Mouse (Mus musculus): ENCODE data around the gene Igf2r. TPM values are rescaled to one million over a fixed set of nuclear protein-coding genes. Genes with fewer than 3 reads are reported as not detected.
A peak's percentile ranks its signal among the peaks of the same experiment; 100 is the strongest.

The Igf2r gene
- polyA plus RNA-seq, 1 experiment from 2014 or later = 26.6 TPM

DNA sequence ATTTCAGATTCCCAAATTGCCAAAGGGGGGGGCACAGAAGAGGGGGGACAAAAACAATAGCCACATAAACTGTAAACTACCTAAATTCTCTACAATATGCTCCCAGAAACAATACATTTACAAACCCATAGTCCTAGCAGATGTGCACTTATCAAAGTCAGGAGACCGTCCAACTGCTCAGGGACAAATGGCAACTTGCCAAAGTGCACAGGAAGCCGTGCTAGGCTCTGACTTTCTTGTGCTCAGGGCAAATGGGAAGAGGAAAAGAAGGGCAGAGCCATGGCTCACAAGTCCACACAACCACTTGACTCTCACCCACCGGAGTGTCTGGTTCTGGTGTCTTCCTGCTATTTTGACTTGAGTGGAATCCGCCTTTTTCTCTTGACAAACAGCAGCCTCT lies 43.6 kb downstream of the Igf2r start:
- Histone ChIP-seq H3K27ac (ENCODE audit: low read length) (peak overlapping the region; percentile 87), H3K4me3 (ENCODE audit: low read length) (no peak overlapping the region), H3K36me3 (ENCODE audit: control insufficient read depth, insufficient read depth, low read length) (0 out of 2 replicates have a peak, but pooled peaks cover 3% of the 10 kb centered on the region), H3K9me3 (ENCODE audit: control insufficient read depth, low read length) (no peaks in the 10 kb centered on the region), H3K4me2 (ENCODE audit: low read depth, low read length) (no peak overlapping the region), H3K27me3 (replicated peaks; ENCODE audit: control insufficient read depth, insufficient read depth, low read length) (no peaks in the 10 kb centered on the region), H3K4me1 (ENCODE audit: control insufficient read depth, insufficient read depth, low read length) (peaks cover 44% of the 10 kb centered on the region), H3K9ac (ENCODE audit: low read depth, low read length) (no peak overlapping the region)
- peak; percentile 31; the same call in 1 of the 2 replicates for ATAC-seq
- 15% methylated on average over 4 of the region's 4 CpGs for WGBS

- Histone ChIP-seq H3K4me1 (ENCODE audit: control insufficient read depth, insufficient read depth, low read length) (peaks cover 44% of the 10 kb centered on the region), H3K9ac (ENCODE audit: low read depth, low read length) (peak overlapping the region; percentile 39), H3K4me3 (ENCODE audit: low read length) (no peak overlapping the region), H3K27ac (ENCODE audit: low read length) (peak overlapping the region; percentile 87), H3K36me3 (ENCODE audit: control insufficient read depth, insufficient read depth, low read length) (no peaks in the 10 kb centered on the region), H3K4me2 (ENCODE audit: low read depth, low read length) (no peak overlapping the region), H3K9me3 (ENCODE audit: control insufficient read depth, low read length) (no peaks in the 10 kb centered on the region), H3K27me3 (replicated peaks; ENCODE audit: control insufficient read depth, insufficient read depth, low read length) (no peaks in the 10 kb centered on the region)
- ATAC-seq = peak; percentile 13; the same call in 1 of the 2 replicates
- 32% methylated on average over 6 of the region's 6 CpGs for WGBS
Observed at GRCm38 (mm10) chr17:12724767-12725744, 44.4 kb downstream of the Igf2r start.

DNA sequence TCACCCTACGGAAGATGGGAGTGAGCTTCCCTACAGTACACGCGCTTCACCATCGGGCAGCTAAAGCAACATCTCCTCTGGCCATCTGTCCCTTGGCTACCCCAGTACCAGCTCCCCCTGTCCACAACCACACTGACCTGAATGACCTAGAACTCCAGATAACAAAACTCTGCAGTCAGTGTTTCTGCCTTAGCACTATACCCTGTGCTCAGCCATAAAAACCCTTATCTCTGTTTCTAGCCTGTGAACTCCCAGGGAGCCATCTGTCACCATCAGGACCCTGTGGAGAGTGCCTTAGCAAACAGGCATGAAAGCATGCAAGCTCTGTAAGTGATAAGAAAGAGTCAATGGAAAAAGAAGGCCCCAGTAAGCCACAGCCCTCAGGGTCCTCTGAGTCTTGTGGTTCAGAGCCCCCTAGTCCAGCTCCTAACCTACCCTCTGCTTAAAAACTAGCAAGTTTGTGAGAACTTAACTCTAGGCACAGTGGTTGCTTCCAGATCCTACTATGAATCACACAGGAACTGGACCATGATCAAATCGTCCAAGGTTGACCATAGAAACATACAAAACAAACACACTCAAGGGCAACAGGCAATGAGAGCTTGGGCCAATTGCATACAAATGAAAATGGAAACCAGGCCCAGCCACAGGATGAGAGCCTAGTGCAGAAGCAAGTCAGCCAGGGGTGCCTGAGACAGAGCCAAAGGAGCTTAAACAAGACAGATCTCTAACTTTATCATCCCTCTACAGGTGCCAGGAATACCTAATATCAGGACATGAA lies 45.3 kb downstream of the Igf2r start:
- Histone ChIP-seq H3K4me3 (ENCODE audit: low read length) (no peak overlapping the region), H3K4me2 (ENCODE audit: low read depth, low read length) (no peak overlapping the region), H3K36me3 (ENCODE audit: control insufficient read depth, insufficient read depth, low read length) (no peaks in the 10 kb centered on the region), H3K9me3 (ENCODE audit: control insufficient read depth, low read length) (no peaks in the 10 kb centered on the region), H3K27me3 (replicated peaks; ENCODE audit: control insufficient read depth, insufficient read depth, low read length) (no peaks in the 10 kb centered on the region), H3K27ac (ENCODE audit: low read length) (peak overlapping the region; percentile 87), H3K4me1 (ENCODE audit: control insufficient read depth, insufficient read depth, low read length) (peaks cover 44% of the 10 kb centered on the region), H3K9ac (ENCODE audit: low read depth, low read length) (no peak overlapping the region)
- WGBS = 63% methylated on average over 5 of the region's 5 CpGs
- ATAC-seq = peak; percentile 90

DNA sequence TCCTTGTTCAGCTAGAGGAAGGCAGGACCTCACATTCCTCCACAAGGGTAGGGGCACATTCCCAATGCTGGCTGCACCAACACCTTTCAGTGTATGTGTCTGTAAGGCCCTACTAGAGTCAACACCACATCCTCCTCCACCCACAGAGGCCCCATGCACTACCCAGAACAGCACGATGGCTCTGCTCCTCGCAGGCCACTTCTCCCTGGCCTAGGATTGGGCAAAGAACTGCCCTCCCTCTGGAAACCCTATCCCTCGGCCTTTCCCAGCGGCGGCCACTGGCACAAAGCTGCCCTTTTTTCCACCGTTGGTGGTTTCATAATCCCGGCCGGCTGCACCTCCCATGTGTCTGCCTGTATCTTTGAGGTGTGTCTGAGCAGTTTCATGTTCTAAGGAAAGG lies 46.8 kb downstream of the Igf2r start:
- Histone ChIP-seq H3K9me3 (ENCODE audit: control insufficient read depth, low read length) (no peaks in the 10 kb centered on the region), H3K4me1 (ENCODE audit: control insufficient read depth, insufficient read depth, low read length) (peaks cover 44% of the 10 kb centered on the region), H3K36me3 (ENCODE audit: control insufficient read depth, insufficient read depth, low read length) (no peaks in the 10 kb centered on the region), H3K4me3 (ENCODE audit: low read length) (no peak overlapping the region), H3K4me2 (ENCODE audit: low read depth, low read length) (no peak overlapping the region), H3K27me3 (replicated peaks; ENCODE audit: control insufficient read depth, insufficient read depth, low read length) (no peaks in the 10 kb centered on the region), H3K27ac (ENCODE audit: low read length) (peak overlapping the region; percentile 80), H3K9ac (ENCODE audit: low read depth, low read length) (no peak overlapping the region; the same call in 1 of the 2 replicates)
- peak; percentile 55 for ATAC-seq
- WGBS = 43% methylated on average over 8 of the region's 8 CpGs

GRCm38 (mm10) chr17:12721118-12721886 lies 48.2 kb downstream of the Igf2r start:
- no peak overlapping the region for H3K4me3 ChIP-seq (ENCODE audit: low read length)
- 79% methylated on average over 5 of the region's 5 CpGs for WGBS
- peaks cover 36% of the 10 kb centered on the region for H3K4me1 ChIP-seq (ENCODE audit: control insufficient read depth, insufficient read depth, low read length)
- H3K4me2 ChIP-seq (ENCODE audit: low read depth, low read length) = no peak overlapping the region
- H3K27me3 ChIP-seq (replicated peaks; ENCODE audit: control insufficient read depth, insufficient read depth, low read length) = no peaks in the 10 kb centered on the region
- peak overlapping the region; percentile 20; the same call in 1 of the 2 replicates for H3K27ac ChIP-seq (ENCODE audit: low read length)
- no peak for ATAC-seq
- no peaks in the 10 kb centered on the region for H3K9me3 ChIP-seq (ENCODE audit: control insufficient read depth, low read length)
- no peak overlapping the region for H3K9ac ChIP-seq (ENCODE audit: low read depth, low read length)
- no peaks in the 10 kb centered on the region for H3K36me3 ChIP-seq (ENCODE audit: control insufficient read depth, insufficient read depth, low read length)

GRCm38 (mm10) chr17:12718251-12718650 lies 51.2 kb downstream of the Igf2r start:
- Histone ChIP-seq H3K4me1 (ENCODE audit: control insufficient read depth, insufficient read depth, low read length) (peaks cover 7% of the 10 kb centered on the region), H3K27me3 (replicated peaks; ENCODE audit: control insufficient read depth, insufficient read depth, low read length) (no peaks in the 10 kb centered on the region), H3K36me3 (ENCODE audit: control insufficient read depth, insufficient read depth, low read length) (peaks cover 5% of the 10 kb centered on the region; the same call in 1 of the 2 replicates), H3K9ac (ENCODE audit: low read depth, low read length) (no peak overlapping the region), H3K4me3 (ENCODE audit: low read length) (no peak overlapping the region), H3K4me2 (ENCODE audit: low read depth, low read length) (no peak overlapping the region), H3K9me3 (ENCODE audit: control insufficient read depth, low read length) (no peaks in the 10 kb centered on the region), H3K27ac (ENCODE audit: low read length) (0 out of 2 replicates have a peak overlapping the region, but pooled peaks have one; percentile 25)
- ATAC-seq = no peak
- 43% methylated on average over 7 of the region's 7 CpGs for WGBS

GRCm38 (mm10) chr17:12717445-12717844 lies 52.0 kb downstream of the Igf2r start:
- H3K27ac ChIP-seq (ENCODE audit: low read length) = peak overlapping the region; percentile 25; the same call in 1 of the 2 replicates
- H3K9ac ChIP-seq (ENCODE audit: low read depth, low read length) = no peak overlapping the region
- ATAC-seq = no peak
- peaks cover 4% of the 10 kb centered on the region for H3K4me1 ChIP-seq (ENCODE audit: control insufficient read depth, insufficient read depth, low read length)
- no peaks in the 10 kb centered on the region for H3K27me3 ChIP-seq (replicated peaks; ENCODE audit: control insufficient read depth, insufficient read depth, low read length)
- H3K4me2 ChIP-seq (ENCODE audit: low read depth, low read length) = no peak overlapping the region
- no peak overlapping the region for H3K4me3 ChIP-seq (ENCODE audit: low read length)
- H3K9me3 ChIP-seq (ENCODE audit: control insufficient read depth, low read length) = no peaks in the 10 kb centered on the region
- WGBS = 83% methylated on average over 4 of the region's 4 CpGs
- peaks cover 5% of the 10 kb centered on the region; the same call in 1 of the 2 replicates for H3K36me3 ChIP-seq (ENCODE audit: control insufficient read depth, insufficient read depth, low read length)

DNA sequence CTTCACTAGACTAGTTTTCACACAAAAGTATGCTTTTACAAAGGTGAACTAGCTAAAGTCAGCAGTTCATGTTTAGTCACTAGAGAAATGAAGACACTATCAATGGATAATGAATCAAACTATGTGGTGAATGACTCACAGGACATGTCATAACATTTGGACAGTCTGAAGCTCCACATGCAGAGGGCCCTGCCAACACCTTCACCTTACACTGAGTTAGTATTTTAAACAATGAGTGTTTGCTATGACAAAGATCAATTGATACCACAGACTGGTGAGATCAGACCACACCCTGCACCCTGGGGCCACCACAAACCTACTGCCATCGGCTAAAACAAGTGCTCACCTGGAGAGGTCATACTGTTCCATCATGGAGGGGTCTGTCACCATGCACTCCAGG lies 54.4 kb downstream of the Igf2r start:
- 29% methylated on average over 1 of the region's 1 CpGs for WGBS
- Histone ChIP-seq H3K4me2 (ENCODE audit: low read depth, low read length) (no peak overlapping the region), H3K27me3 (replicated peaks; ENCODE audit: control insufficient read depth, insufficient read depth, low read length) (no peaks in the 10 kb centered on the region), H3K4me3 (ENCODE audit: low read length) (no peak overlapping the region), H3K9me3 (ENCODE audit: control insufficient read depth, low read length) (no peaks in the 10 kb centered on the region), H3K4me1 (ENCODE audit: control insufficient read depth, insufficient read depth, low read length) (no peaks in the 10 kb centered on the region; the same call in 1 of the 2 replicates), H3K36me3 (ENCODE audit: control insufficient read depth, insufficient read depth, low read length) (peaks cover 14% of the 10 kb centered on the region; the same call in 1 of the 2 replicates), H3K9ac (ENCODE audit: low read depth, low read length) (no peak overlapping the region), H3K27ac (ENCODE audit: low read length) (no peak overlapping the region)
- peak; percentile 12; the same call in 1 of the 2 replicates for ATAC-seq

Measured in intestine, embryonic 16.5 days (tissue).